Mouse (Mus musculus) heart, embryonic 14.5 days (tissue): ENCODE data around the gene Nkain4. TPM values are rescaled to one million over a fixed set of nuclear protein-coding genes. Genes with fewer than 3 reads are reported as not detected.

Source experiments
- microRNA-seq: library from miRNA; unstranded; fragments of <30 nt; microRNA quantifications from one replicate; pipeline ENCODE4, GENCODE M21; 2016
- polyA plus RNA-seq: library from polyadenylated mRNA; unstranded; fragments of >200 nt; fragmentation: Nextera tagmentation; extraction: Ambion mirVana; gene quantifications from 2 replicates; pipeline ENCODE4 v1.2.1, GENCODE M21; 2014

Nkain4 gene
- polyA plus RNA-seq, 1 experiment from 2014 or later, result 57.4 TPM

Small RNA genes lying within 50 kb of the gene (microRNA-seq; reads per million reads assigned to microRNA genes)
- not detected for gene Mir124a-3

Other genes with a start within 250 kb of the Nkain4 start
- gene Dido1, start 244.7 kb downstream of the Nkain4 start, polyA plus RNA-seq, result 16.4 and 18.9 TPM in 2 replicates
- 49.0 and 50.5 TPM in 2 replicates for gene Gid8, start 244.6 kb downstream of the Nkain4 start, polyA plus RNA-seq
- 0.43 and 0.55 TPM in 2 replicates for gene Slc17a9, start 229.4 kb downstream of the Nkain4 start, polyA plus RNA-seq
- gene Bhlhe23, start 177.8 kb downstream of the Nkain4 start, polyA plus RNA-seq, result not detected in 2 replicates
- 42.6 and 45.7 TPM in 2 replicates for gene Ythdf1, start 33.8 kb downstream of the Nkain4 start, polyA plus RNA-seq
- gene Birc7, start 25.7 kb downstream of the Nkain4 start, polyA plus RNA-seq, result 0.39 TPM in 1 of 2 replicates, not detected in the other
- gene Arfgap1, start 12.5 kb upstream of the Nkain4 start, polyA plus RNA-seq, result 53.7 and 59.0 TPM in 2 replicates
- gene Col20a1, start 31.8 kb upstream of the Nkain4 start, polyA plus RNA-seq, result 0.12 and 0.36 TPM in 2 replicates
- gene Chrna4, start 88.8 kb upstream of the Nkain4 start, polyA plus RNA-seq, result 0.04 and 0.07 TPM in 2 replicates
- 0.11 TPM in 1 of 2 replicates, not detected in the other for gene Kcnq2, start 180.6 kb upstream of the Nkain4 start, polyA plus RNA-seq
- 22.6 and 24.7 TPM in 2 replicates for gene Eef1a2, start 202.3 kb upstream of the Nkain4 start, polyA plus RNA-seq
- 181 and 193 TPM in 2 replicates for gene Ppdpf, start 232.5 kb upstream of the Nkain4 start, polyA plus RNA-seq
- not detected in 2 replicates for gene Ptk6, start 248.1 kb upstream of the Nkain4 start, polyA plus RNA-seq